Mouse (Mus musculus): ENCODE data around the gene Syt12.

GRCm38 (mm10) chr19:4417713-4418112, 59.5 kb downstream of the Syt12 start:
- TF ChIP-seq CTCF (IDR thresholded peaks at IDR 0.05; ENCODE audit: low read depth) (no peak), EP300 (optimal IDR thresholded peaks at IDR 0.05) (no peak)

All from stomach, postnatal 0 days (tissue).